In genomic region chr9:118341401-118341800, GRCm38 (mm10) we compare ENCODE assay signal across 10 mouse cellular contexts.
DNase-seq lines count a peak whose midpoint lies in the region; ATAC-seq lines count a peak whose summit lies in the region.
"Had no signal": no experiment of that assay in that cellular context is flagged by ENCODE, and none has a peak within 500 bp of the region (broad histone marks: within the 10 kb centered on the region; RNA-seq: fewer than 3 reads in every experiment).

No protein-coding gene starts in this region.

- DNase-seq in lung, postnatal 4 days: no peak
- DNase-seq in testis, postnatal 10 days (ENCODE audit: low spot score): no peak
- no peak for DNase-seq in spleen, postnatal 4 days (ENCODE audit: low spot score in 2 of 2)
- DNase-seq: heart, postnatal 14 days had no signal

- 56% methylated on average over 12 of the region's 12 CpGs for WGBS in lung, embryonic 16.5 days
- 44% methylated on average over 12 of the region's 12 CpGs for WGBS in embryonic facial prominence, embryonic 15.5 days
- WGBS in limb, embryonic 12.5 days: 52% methylated on average over 12 of the region's 12 CpGs
- 44% methylated on average over 12 of the region's 12 CpGs for WGBS in stomach, embryonic 15.5 days

- ATAC-seq in lung, embryonic 16.5 days (ENCODE audit: low read depth): no peak
- ATAC-seq in embryonic facial prominence, embryonic 15.5 days (ENCODE audit: insufficient number of reproducible peaks, low FRiP score, low TSS enrichment, low read depth): no peak
- ATAC-seq in limb, embryonic 12.5 days (ENCODE audit: insufficient number of reproducible peaks, insufficient read depth, low FRiP score, low TSS enrichment, low read depth): no peak; the same call in 1 of the 2 replicates
- no peak for ATAC-seq in stomach, embryonic 15.5 days (ENCODE audit: insufficient read depth, low FRiP score, low read depth)
- ATAC-seq in erythroblast, adult 5-6 weeks (replicated peaks; ENCODE audit: low FRiP score, poor library complexity, severe bottlenecking): no peak
- ATAC-seq: activated CD4-positive, CD25-positive, alpha-beta regulatory T cell, adult 4 months had no signal

- no peaks in the 10 kb centered on the region for H3K4me1 ChIP-seq in lung, embryonic 16.5 days (replicated peaks; ENCODE audit: control insufficient read depth, insufficient read depth, low read length)
- H3K4me1 ChIP-seq in embryonic facial prominence, embryonic 15.5 days: no peaks in the 10 kb centered on the region
- no peaks in the 10 kb centered on the region for H3K4me1 ChIP-seq in limb, embryonic 12.5 days (replicated peaks)
- H3K4me1 ChIP-seq in stomach, embryonic 15.5 days: no peaks in the 10 kb centered on the region

- H3K36me3 ChIP-seq in lung, embryonic 16.5 days (ENCODE audit: control insufficient read depth, insufficient read depth, low read length): no peaks in the 10 kb centered on the region
- no peaks in the 10 kb centered on the region for H3K36me3 ChIP-seq in embryonic facial prominence, embryonic 15.5 days
- H3K36me3 ChIP-seq in limb, embryonic 12.5 days: no peaks in the 10 kb centered on the region
- H3K36me3 ChIP-seq in stomach, embryonic 15.5 days: no peaks in the 10 kb centered on the region

- no peak overlapping the region for H3K9ac ChIP-seq in lung, embryonic 16.5 days (ENCODE audit: low read length)
- no peak overlapping the region for H3K9ac ChIP-seq in embryonic facial prominence, embryonic 15.5 days
- peak overlapping the region; percentile 8; the same call in 1 of the 2 replicates for H3K9ac ChIP-seq in limb, embryonic 12.5 days (replicated peaks)
- no peak overlapping the region for H3K9ac ChIP-seq in stomach, embryonic 15.5 days

- H3K4me3 ChIP-seq in lung, embryonic 16.5 days (ENCODE audit: low read length): peak overlapping the region; percentile 35
- H3K4me3 ChIP-seq in embryonic facial prominence, embryonic 15.5 days (replicated peaks): peak overlapping the region; percentile 30
- peak overlapping the region; percentile 32 for H3K4me3 ChIP-seq in limb, embryonic 12.5 days (replicated peaks)
- H3K4me3 ChIP-seq in stomach, embryonic 15.5 days (replicated peaks): peak overlapping the region; percentile 14

- no peak overlapping the region for H3K27ac ChIP-seq in lung, embryonic 16.5 days (ENCODE audit: low read length)
- H3K27ac ChIP-seq in embryonic facial prominence, embryonic 15.5 days (replicated peaks): no peak overlapping the region
- H3K27ac ChIP-seq in limb, embryonic 12.5 days: no peak overlapping the region
- no peak overlapping the region for H3K27ac ChIP-seq in stomach, embryonic 15.5 days

- H3K4me2 ChIP-seq in lung, embryonic 16.5 days (ENCODE audit: low read depth, low read length): peak overlapping the region; percentile 47
- H3K4me2 ChIP-seq in embryonic facial prominence, embryonic 15.5 days (replicated peaks): peak overlapping the region; percentile 39
- H3K4me2 ChIP-seq in limb, embryonic 12.5 days: peak overlapping the region; percentile 50
- peak overlapping the region; percentile 50 for H3K4me2 ChIP-seq in stomach, embryonic 15.5 days

- no peaks in the 10 kb centered on the region for H3K9me3 ChIP-seq in lung, embryonic 16.5 days (ENCODE audit: control insufficient read depth, low read length)
- no peaks in the 10 kb centered on the region for H3K9me3 ChIP-seq in embryonic facial prominence, embryonic 15.5 days (replicated peaks)
- H3K9me3 ChIP-seq in limb, embryonic 12.5 days: no peaks in the 10 kb centered on the region
- no peaks in the 10 kb centered on the region for H3K9me3 ChIP-seq in stomach, embryonic 15.5 days

- no peaks in the 10 kb centered on the region for H3K27me3 ChIP-seq in lung, embryonic 16.5 days (ENCODE audit: control insufficient read depth, insufficient read depth, low read depth, low read length)
- no peaks in the 10 kb centered on the region for H3K27me3 ChIP-seq in embryonic facial prominence, embryonic 15.5 days
- 0 out of 2 replicates have a peak, but pooled peaks cover 8% of the 10 kb centered on the region for H3K27me3 ChIP-seq in limb, embryonic 12.5 days
- H3K27me3 ChIP-seq in stomach, embryonic 15.5 days (replicated peaks): no peaks in the 10 kb centered on the region
